In the genomic region with DNA sequence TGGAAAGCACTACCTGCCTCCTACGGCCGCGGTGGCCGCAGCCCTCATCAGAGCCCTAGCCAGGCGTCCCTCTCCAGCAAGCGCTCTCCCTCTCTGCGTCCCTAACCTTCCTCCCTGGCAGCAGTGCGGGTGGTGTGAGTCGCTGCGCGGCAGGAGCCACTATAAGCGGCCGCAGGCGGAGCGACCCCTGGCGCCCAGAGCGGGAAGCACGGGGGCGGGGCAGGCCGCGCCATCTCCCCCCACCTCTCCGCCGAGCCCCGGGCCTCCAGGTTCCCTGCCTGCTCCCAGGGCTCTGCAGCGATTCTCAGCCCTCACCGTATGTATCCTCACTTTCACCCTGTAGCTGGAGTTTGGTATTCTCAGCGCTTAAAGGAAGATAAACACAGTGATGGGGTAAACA, we compare ENCODE assay signal across 9 mouse cellular contexts. TPM values are rescaled to one million over a fixed set of nuclear protein-coding genes. Genes with fewer than 3 reads are reported as not detected.
DNase-seq lines count a peak whose midpoint lies in the region; ATAC-seq and TF ChIP-seq lines count a peak whose summit lies in the region.
"Had no signal": no experiment of that assay in that cellular context is flagged by ENCODE, and none has a peak within 500 bp of the region (broad histone marks: within the 10 kb centered on the region; RNA-seq: fewer than 3 reads in every experiment).

No protein-coding gene starts in this region.

- TF ChIP-seq POLR2A in myocyte (IDR thresholded peaks at IDR 0.05; ENCODE audit: insufficient read length, low read depth), result no peak

- peak overlapping the region; percentile 48 for H3K4me3 ChIP-seq in embryonic facial prominence, embryonic 10.5 days
- peak overlapping the region; percentile 25 for H3K4me3 ChIP-seq in liver, embryonic 13.5 days (replicated peaks)
- H3K4me3 ChIP-seq in myocyte, result no peak overlapping the region

- H3K4me1 ChIP-seq in embryonic facial prominence, embryonic 10.5 days, result peaks cover 61% of the 10 kb centered on the region
- H3K4me1 ChIP-seq in liver, embryonic 13.5 days (replicated peaks), result peaks cover 33% of the 10 kb centered on the region

- H3K9ac ChIP-seq in liver, embryonic 13.5 days, result no peak overlapping the region

- peaks cover 8% of the 10 kb centered on the region for H3K36me3 ChIP-seq in embryonic facial prominence, embryonic 10.5 days (replicated peaks)
- no peaks in the 10 kb centered on the region for H3K36me3 ChIP-seq in liver, embryonic 13.5 days
- no peaks in the 10 kb centered on the region for H3K36me3 ChIP-seq in myocyte (ENCODE audit: control insufficient read depth, insufficient read depth)
- H3K36me3 ChIP-seq in splenic B cell, adult 2 months (ENCODE audit: control insufficient read depth, insufficient read depth, low read length, poor library complexity, severe bottlenecking), result no peaks in the 10 kb centered on the region

- ATAC-seq in liver, embryonic 13.5 days (ENCODE audit: low read depth), result peak; percentile 46

- DNase-seq in urinary bladder, adult 18-20 months (ENCODE audit: low spot score in 2 of 2), result peak; percentile 36 to 68
- DNase-seq in urinary bladder, postnatal 10 days (ENCODE audit: low spot score), result no peak
- peak; percentile 92 for DNase-seq in embryonic facial prominence, embryonic 10.5 days (ENCODE audit: low spot score)
- peak; percentile 45 for DNase-seq in heart, adult 8-10 months (ENCODE audit: low spot score)
- DNase-seq in kidney, adult 18-20 months, result peak; percentile 76
- DNase-seq in liver, embryonic 13.5 days, result peak; percentile 38
- DNase-seq in splenic B cell, adult 2 months (ENCODE audit: low read depth, low spot score), result peak; percentile 82

- H3K4me2 ChIP-seq in liver, embryonic 13.5 days, result peak overlapping the region; percentile 44
- H3K4me2 ChIP-seq in myocyte (ENCODE audit: low read depth), result peak overlapping the region; percentile 82

- WGBS in embryonic facial prominence, embryonic 10.5 days, result under 1% methylated on average over 27 of the region's 27 CpGs
- under 1% methylated on average over 27 of the region's 27 CpGs for WGBS in liver, embryonic 13.5 days (ENCODE audit: insufficient replicate concordance)

- H3K27me3 ChIP-seq in embryonic facial prominence, embryonic 10.5 days (replicated peaks; ENCODE audit: low read depth, poor library complexity, severe bottlenecking), result peaks cover 100% of the 10 kb centered on the region
- H3K27me3 ChIP-seq in liver, embryonic 13.5 days, result peaks cover 99% of the 10 kb centered on the region
- no peaks in the 10 kb centered on the region for H3K27me3 ChIP-seq in myocyte (ENCODE audit: control insufficient read depth, insufficient read depth, insufficient read length)
- peaks cover 2% of the 10 kb centered on the region; the same call in 1 of the 2 replicates for H3K27me3 ChIP-seq in splenic B cell, adult 2 months (ENCODE audit: control insufficient read depth, insufficient read depth, low read length, poor library complexity, severe bottlenecking)

- no peaks in the 10 kb centered on the region for H3K9me3 ChIP-seq in embryonic facial prominence, embryonic 10.5 days
- H3K9me3 ChIP-seq in liver, embryonic 13.5 days (replicated peaks), result no peaks in the 10 kb centered on the region

- H3K27ac ChIP-seq in embryonic facial prominence, embryonic 10.5 days (replicated peaks), result no peak overlapping the region; the same call in 1 of the 2 replicates
- no peak overlapping the region for H3K27ac ChIP-seq in liver, embryonic 13.5 days

- no peaks in the 10 kb centered on the region for H3K79me2 ChIP-seq in myocyte (ENCODE audit: control insufficient read depth, insufficient read depth)

- H3ac ChIP-seq in myocyte (ENCODE audit: control insufficient read depth, insufficient read length), result no peak overlapping the region

TF ChIP-seq in myocyte, 11 proteins besides CTCF, POLR2A, EP300 and RAD21:
- TF ChIP-seq MAX (IDR thresholded peaks at IDR 0.05; ENCODE audit: low read depth) (no peak), MYOG (IDR thresholded peaks at IDR 0.05; ENCODE audit: control insufficient read depth in 1 of 3, insufficient read depth in 1 of 3, insufficient read length in 2 of 3, low read depth in 2 of 3) (no peak), E2F4 (IDR thresholded peaks at IDR 0.05; ENCODE audit: insufficient read depth) (no peak), REST (IDR thresholded peaks at IDR 0.05; ENCODE audit: insufficient read depth, insufficient read length) (no peak), POLR2AphosphoS2 (IDR thresholded peaks at IDR 0.05; ENCODE audit: insufficient read length, low read depth) (no peak), TCF12 (IDR thresholded peaks at IDR 0.05; ENCODE audit: insufficient read depth, poor library complexity, severe bottlenecking) (no peak), USF1 (IDR thresholded peaks at IDR 0.05; ENCODE audit: low read depth) (no peak), MYOD1 (IDR thresholded peaks at IDR 0.05; ENCODE audit: control insufficient read depth in 1 of 3, insufficient read length in 2 of 3, low read depth in 2 of 3) (no peak), CEBPB (IDR thresholded peaks at IDR 0.05; ENCODE audit: insufficient read depth, poor library complexity, severe bottlenecking) (no peak), TCF3 (IDR thresholded peaks at IDR 0.05; ENCODE audit: insufficient read length, low read depth) (no peak), SRF (IDR thresholded peaks at IDR 0.05; ENCODE audit: control insufficient read depth, insufficient read length, low read depth) (no peak)

RNA-seq across cellular contexts. Expression of a gene that starts 0.7 kb away (rescaled TPM):
- 0.36 and 0.52 TPM in 2 replicates for polyA plus RNA-seq in embryonic facial prominence, embryonic 10.5 days (2016; fragmentation: Nextera tagmentation; extraction: Ambion mirVana)
- total RNA-seq in heart, adult 8-10 months (2022), result not detected
- not detected in 2 replicates for polyA plus RNA-seq in liver, embryonic 13.5 days (2015; fragmentation: Nextera tagmentation; extraction: Ambion mirVana)
- 0.10 TPM for polyA plus RNA-seq in myocyte (2012; fragmentation: generic; extraction: Trizol)
- total RNA-seq: G1E had no signal
- polyA plus RNA-seq: G1E had no signal

RNA-seq across cellular contexts. Expression of a gene that starts 4.7 kb away (rescaled TPM):
- polyA plus RNA-seq in embryonic facial prominence, embryonic 10.5 days (2016; fragmentation: Nextera tagmentation; extraction: Ambion mirVana), result 1.1 and 1.6 TPM in 2 replicates
- 1 to 10 TPM in 1 of 4 experiments, under 1 TPM in 3; 0.38 to 1.2 (median 0.91) TPM for total RNA-seq in heart, adult 8-10 months (2022)
- polyA plus RNA-seq in liver, embryonic 13.5 days (2015; fragmentation: Nextera tagmentation; extraction: Ambion mirVana), result 14.6 and 16.9 TPM in 2 replicates
- polyA plus RNA-seq in myocyte (2012; fragmentation: generic; extraction: Trizol), result 0.78 TPM
- polyA plus RNA-seq: G1E had no signal

RNA-seq across cellular contexts. Expression of a gene that starts 13.9 kb away (rescaled TPM):
- polyA plus RNA-seq in embryonic facial prominence, embryonic 10.5 days (2016; fragmentation: Nextera tagmentation; extraction: Ambion mirVana), result 49.8 and 53.1 TPM in 2 replicates
- total RNA-seq in heart, adult 8-10 months (2022), result under 1 TPM in 2 of 4 experiments, not detected in 2; 0.22 to 0.35 TPM
- polyA plus RNA-seq in liver, embryonic 13.5 days (2015; fragmentation: Nextera tagmentation; extraction: Ambion mirVana), result 14.5 and 18.9 TPM in 2 replicates
- polyA plus RNA-seq in myocyte (2012; fragmentation: generic; extraction: Trizol), result 18.6 TPM

RNA-seq across cellular contexts. Expression of a gene that starts 33.3 kb away (rescaled TPM):
- polyA plus RNA-seq in embryonic facial prominence, embryonic 10.5 days (2016; fragmentation: Nextera tagmentation; extraction: Ambion mirVana), result 3.7 and 6.3 TPM in 2 replicates
- 1 to 10 TPM in 1 of 4 experiments, under 1 TPM in 3; 0.16 to 1.4 (median 0.47) TPM for total RNA-seq in heart, adult 8-10 months (2022)
- 0.54 and 0.62 TPM in 2 replicates for polyA plus RNA-seq in liver, embryonic 13.5 days (2015; fragmentation: Nextera tagmentation; extraction: Ambion mirVana)
- polyA plus RNA-seq in myocyte (2012; fragmentation: generic; extraction: Trizol), result 0.98 TPM
- total RNA-seq: G1E had no signal
- polyA plus RNA-seq: G1E had no signal

RNA-seq across cellular contexts. Expression of a gene that starts 37.4 kb away (rescaled TPM):
- 60.1 and 62.1 TPM in 2 replicates for polyA plus RNA-seq in embryonic facial prominence, embryonic 10.5 days (2016; fragmentation: Nextera tagmentation; extraction: Ambion mirVana)
- total RNA-seq in heart, adult 8-10 months (2022), result 1 to 10 TPM; 4.3 to 7.9 (median 7.2) TPM
- 11.5 and 14.4 TPM in 2 replicates for polyA plus RNA-seq in liver, embryonic 13.5 days (2015; fragmentation: Nextera tagmentation; extraction: Ambion mirVana)
- 39.1 TPM for polyA plus RNA-seq in myocyte (2012; fragmentation: generic; extraction: Trizol)
- polyA plus RNA-seq: G1E had no signal
